Mouse (Mus musculus) intestine, embryonic 14.5 days (tissue): ENCODE results near the gene Chrm3. TPM values are rescaled to one million over a fixed set of nuclear protein-coding genes. Genes with fewer than 3 reads are reported as not detected.

Experiments used
- ATAC-seq: fragments of 200-750 bp; cut with Nextera tagmentation; replicated peaks from 2 replicates; pipeline ENCODE4 v1.8.0; 2017; ENCODE audit warnings: low read depth, moderate number of reproducible peaks, moderate TSS enrichment, moderate library complexity; ENCODE audit not compliant: low FRiP score, low TSS enrichment
- DNase-seq: peaks from one replicate; pipeline ENCODE4 v3.0.0-alpha.2; 2018; ENCODE audit warnings: low spot score
- H3K27ac ChIP-seq: fragments of 300-500 bp; sonication (generic); 2 replicates; pipeline ENCODE4 v1.5.1; 2014; ENCODE audit warnings: low read depth, mild to moderate bottlenecking, control low read depth
- H3K27me3 ChIP-seq: fragments of 300-500 bp; sonication (generic); replicated peaks from 2 replicates; pipeline ENCODE4 v1.6.1; 2014; ENCODE audit warnings: low read length, control low read depth; ENCODE audit not compliant: control insufficient read depth, insufficient read depth
- H3K36me3 ChIP-seq: fragments of 300-500 bp; sonication (generic); 2 replicates; pipeline ENCODE4 v1.6.1; 2014; ENCODE audit warnings: low read length, control low read depth; ENCODE audit not compliant: control insufficient read depth, insufficient read depth
- H3K4me1 ChIP-seq: fragments of 300-500 bp; sonication (generic); replicated peaks from 2 replicates; pipeline ENCODE4 v1.6.1; 2014; ENCODE audit warnings: low read length, control low read depth, mixed read lengths; ENCODE audit not compliant: control insufficient read depth, insufficient read depth
- H3K4me2 ChIP-seq: fragments of 300-500 bp; sonication (generic); 2 replicates; pipeline ENCODE4 v1.6.1; 2014; ENCODE audit warnings: low read length
- H3K4me3 ChIP-seq: fragments of 300-500 bp; sonication (generic); 2 replicates; pipeline ENCODE4 v1.5.1; 2014; ENCODE audit warnings: low read depth, low read length, control low read depth, mixed read lengths
- H3K9ac ChIP-seq: fragments of 300-500 bp; sonication (generic); 2 replicates; pipeline ENCODE4 v1.6.1; 2014; ENCODE audit warnings: mild to moderate bottlenecking, low read length
- H3K9me3 ChIP-seq: fragments of 300-500 bp; sonication (generic); 2 replicates; pipeline ENCODE4 v1.6.1; 2016; ENCODE audit warnings: low read length, control low read depth; ENCODE audit not compliant: control insufficient read depth
- WGBS: fragments of 180-500 bp; shearing (Covaris S2); extraction: QIAGEN DNeasy Blood & Tissue Kit; methylation state at CpG from one replicate; pipeline ENCODE4 v1.1.7; 2014; 5-methylcytosine and 5-hydroxymethylcytosine counted together
- polyA plus RNA-seq: library from polyadenylated mRNA; unstranded; fragments of >200 nt; fragmentation: Nextera tagmentation; extraction: Ambion mirVana; gene quantifications from 2 replicates; pipeline ENCODE4 v1.2.1, GENCODE M21; 2014

Gene Chrm3
- polyA plus RNA-seq, 1 experiment from 2014 or later, result 1.6 TPM

DNA sequence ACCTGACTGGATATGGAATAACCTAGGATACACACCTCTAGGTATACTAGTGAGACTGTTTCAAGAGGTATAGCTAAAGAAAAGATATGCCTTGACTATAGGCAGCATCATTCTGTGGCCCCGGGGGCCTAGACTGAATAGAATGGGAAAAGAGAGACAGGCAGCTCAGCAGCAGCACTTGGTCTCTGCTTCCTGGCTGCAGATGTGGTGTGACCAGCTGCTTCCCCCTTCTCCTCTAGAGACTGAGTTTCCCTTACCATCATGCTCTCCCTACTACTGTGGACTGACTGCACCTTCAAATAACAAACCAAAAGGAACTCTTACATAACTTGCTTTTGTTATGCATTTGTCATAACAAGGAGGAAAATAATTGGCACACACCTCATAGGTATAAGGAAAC is 430.0 kb downstream of the Chrm3 start:
- WGBS, result 83% methylated on average over 1 of the region's 1 CpGs
- no peaks in the 10 kb centered on the region for H3K27me3 ChIP-seq
- H3K9me3 ChIP-seq, result no peaks in the 10 kb centered on the region
- no peaks in the 10 kb centered on the region for H3K36me3 ChIP-seq
- ATAC-seq (no peak), DNase-seq (no peak)
- H3K4me2 ChIP-seq, result no peak overlapping the region
- H3K4me3 ChIP-seq, result no peak overlapping the region
- H3K27ac ChIP-seq, result no peak overlapping the region
- H3K9ac ChIP-seq, result no peak overlapping the region
- H3K4me1 ChIP-seq, result no peaks in the 10 kb centered on the region

DNA sequence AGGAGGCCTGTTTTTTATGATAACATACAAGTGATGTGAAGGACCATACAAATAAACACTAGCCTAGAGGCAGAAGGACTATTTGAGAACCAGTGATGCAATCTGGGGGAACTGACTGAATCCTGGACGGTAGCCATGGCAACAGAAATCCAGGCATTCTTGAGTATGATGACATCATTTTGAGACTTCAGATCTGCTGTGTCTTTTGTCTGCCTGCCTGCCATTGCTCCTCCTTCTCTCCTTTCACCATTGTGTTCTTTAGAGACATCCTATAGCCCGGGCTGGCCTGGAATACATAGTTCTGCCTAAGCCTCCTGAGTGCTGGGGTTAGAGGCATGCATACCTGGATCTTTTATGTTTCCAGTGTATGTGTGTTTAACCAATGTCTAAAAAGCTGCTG is 430.7 kb downstream of the Chrm3 start:
- no peak overlapping the region for H3K4me2 ChIP-seq
- no peaks in the 10 kb centered on the region for H3K36me3 ChIP-seq

DNA sequence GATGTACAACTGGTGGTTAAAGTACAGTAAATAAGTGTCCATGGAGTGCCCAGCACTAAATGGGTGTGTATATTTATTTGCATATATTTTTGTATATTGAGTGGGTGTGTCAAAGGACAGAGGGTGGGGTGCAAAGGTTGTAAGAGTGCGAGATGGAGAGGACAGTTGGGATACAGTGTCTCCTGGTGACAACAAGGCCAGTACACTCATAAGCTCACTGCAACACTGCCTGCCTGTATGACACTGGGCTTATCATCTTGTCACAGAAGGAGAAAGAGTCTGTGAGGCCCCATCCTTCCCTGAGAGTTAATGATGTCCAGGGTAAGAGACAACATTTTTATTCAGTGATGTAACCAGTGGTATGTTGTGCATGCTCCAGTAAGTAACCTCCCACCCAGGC is 439.5 kb downstream of the Chrm3 start:
- Histone ChIP-seq H3K4me1 (no peaks in the 10 kb centered on the region), H3K4me2 (no peak overlapping the region), H3K9me3 (no peaks in the 10 kb centered on the region), H3K4me3 (no peak overlapping the region), H3K27ac (no peak overlapping the region), H3K36me3 (no peaks in the 10 kb centered on the region), H3K9ac (no peak overlapping the region), H3K27me3 (no peaks in the 10 kb centered on the region)
- ATAC-seq (no peak), DNase-seq (no peak)
- WGBS, result 88% methylated on average over 1 of the region's 1 CpGs

More for the DNA sequence above, 430.7 kb downstream of the Chrm3 start:
- ATAC-seq (no peak), DNase-seq (no peak)
- no peak overlapping the region for H3K4me3 ChIP-seq
- H3K9me3 ChIP-seq, result no peaks in the 10 kb centered on the region
- no peaks in the 10 kb centered on the region for H3K4me1 ChIP-seq
- 57% methylated on average over 2 of the region's 2 CpGs for WGBS
- H3K27me3 ChIP-seq, result no peaks in the 10 kb centered on the region
- H3K27ac ChIP-seq, result no peak overlapping the region
- H3K9ac ChIP-seq, result no peak overlapping the region

DNA sequence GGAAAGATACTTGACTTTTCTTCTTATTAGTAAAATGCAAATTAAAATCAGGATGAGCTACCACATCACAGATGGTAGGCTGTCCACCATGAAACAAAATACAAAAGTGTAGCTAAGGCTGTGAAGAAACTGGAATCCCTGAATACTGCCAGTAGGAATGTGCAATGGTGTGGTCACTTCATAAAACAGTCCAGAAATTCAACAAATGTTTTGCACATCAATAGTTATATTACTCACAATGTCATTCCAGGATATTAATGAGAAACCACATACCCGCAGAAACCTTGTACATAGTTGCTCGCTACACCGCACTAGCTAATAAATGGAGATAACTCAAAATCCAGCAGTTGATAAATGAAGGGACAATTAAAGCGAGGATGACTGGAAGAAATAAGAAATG is 447.9 kb downstream of the Chrm3 start:
- H3K9ac ChIP-seq, result no peak overlapping the region
- no peak overlapping the region for H3K4me3 ChIP-seq
- no peak overlapping the region for H3K27ac ChIP-seq
- no peaks in the 10 kb centered on the region for H3K27me3 ChIP-seq
- no peaks in the 10 kb centered on the region for H3K4me1 ChIP-seq
- no peaks in the 10 kb centered on the region for H3K36me3 ChIP-seq
- ATAC-seq (no peak), DNase-seq (no peak)
- 90% methylated on average over 4 of the region's 4 CpGs for WGBS
- no peaks in the 10 kb centered on the region for H3K9me3 ChIP-seq
- H3K4me2 ChIP-seq, result no peak overlapping the region

DNA sequence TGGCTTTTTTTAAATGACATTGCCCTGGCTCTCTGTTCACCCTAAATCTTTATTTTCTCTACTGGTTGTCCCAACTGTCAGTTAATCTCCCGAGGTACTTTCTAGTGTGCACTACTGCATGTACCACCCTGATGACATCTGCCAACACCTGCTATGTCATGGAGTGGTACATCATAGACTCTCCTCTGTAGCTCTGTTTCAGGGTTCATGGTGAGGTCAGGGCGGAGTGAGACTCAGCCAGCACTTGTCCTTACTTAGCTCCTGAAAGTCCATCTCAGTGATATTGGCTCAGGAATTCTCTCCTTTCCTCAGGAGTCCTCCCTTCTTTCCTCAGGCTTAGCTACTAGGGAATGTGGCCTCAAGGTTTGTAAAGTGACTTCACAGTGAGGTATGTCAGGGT is 451.9 kb downstream of the Chrm3 start:
- no peak overlapping the region for H3K9ac ChIP-seq
- DNase-seq (no peak), ATAC-seq (no peak)
- H3K27ac ChIP-seq, result no peak overlapping the region
- H3K4me3 ChIP-seq, result no peak overlapping the region
- H3K4me2 ChIP-seq, result no peak overlapping the region
- WGBS, result 85% methylated on average over 2 of the region's 2 CpGs
- no peaks in the 10 kb centered on the region for H3K4me1 ChIP-seq
- H3K27me3 ChIP-seq, result no peaks in the 10 kb centered on the region
- H3K9me3 ChIP-seq, result no peaks in the 10 kb centered on the region
- no peaks in the 10 kb centered on the region for H3K36me3 ChIP-seq

DNA sequence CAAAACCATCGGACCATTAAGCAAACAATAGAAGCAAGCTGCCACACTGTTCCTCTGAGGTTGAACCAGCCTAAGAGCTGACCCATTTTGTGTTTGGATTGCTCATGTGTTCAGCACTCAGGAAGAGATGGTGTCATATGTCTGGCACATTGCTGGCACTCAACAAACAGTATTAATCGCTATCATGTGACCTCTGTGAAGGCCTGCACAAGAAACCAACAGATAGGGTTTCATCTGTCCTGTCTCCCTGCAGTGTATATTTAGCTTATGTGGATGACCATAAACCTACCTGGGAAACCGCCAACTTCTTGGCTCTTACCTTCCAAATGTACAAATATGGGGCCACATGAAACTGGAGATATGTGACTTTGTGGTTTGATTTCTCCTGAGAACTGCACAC is 453.4 kb downstream of the Chrm3 start:
- no peaks in the 10 kb centered on the region for H3K36me3 ChIP-seq
- H3K27me3 ChIP-seq, result no peaks in the 10 kb centered on the region
- H3K27ac ChIP-seq, result no peak overlapping the region
- no peak overlapping the region for H3K4me2 ChIP-seq
- no peaks in the 10 kb centered on the region for H3K9me3 ChIP-seq
- no peaks in the 10 kb centered on the region for H3K4me1 ChIP-seq
- H3K4me3 ChIP-seq, result no peak overlapping the region
- 73% methylated on average over 3 of the region's 3 CpGs for WGBS
- no peak overlapping the region for H3K9ac ChIP-seq
- ATAC-seq (no peak), DNase-seq (no peak)

DNA sequence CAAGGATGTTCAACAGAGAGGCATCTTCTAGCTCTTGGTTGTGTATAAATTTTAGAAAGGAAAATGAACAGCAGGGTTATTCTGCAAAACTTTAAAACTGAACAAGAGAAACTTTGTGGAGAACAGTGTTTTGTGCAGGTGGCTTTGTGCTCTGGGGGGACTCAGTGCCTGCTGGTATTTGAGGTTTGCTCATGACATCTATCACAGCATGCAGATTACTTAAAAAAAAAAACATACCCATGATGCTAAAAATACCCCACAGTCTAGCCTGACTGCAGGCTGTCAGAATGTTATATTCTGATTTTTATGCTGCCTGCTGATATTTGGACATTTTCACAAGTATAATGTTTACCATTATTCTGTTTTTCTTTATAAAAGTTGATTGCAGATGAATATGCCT is 456.2 kb downstream of the Chrm3 start:
- Histone ChIP-seq H3K4me1 (no peaks in the 10 kb centered on the region), H3K36me3 (no peaks in the 10 kb centered on the region), H3K27ac (no peak overlapping the region), H3K9me3 (no peaks in the 10 kb centered on the region), H3K27me3 (no peaks in the 10 kb centered on the region), H3K4me3 (no peak overlapping the region), H3K9ac (no peak overlapping the region), H3K4me2 (no peak overlapping the region)
- no peak for ATAC-seq
- no peak for DNase-seq

DNA sequence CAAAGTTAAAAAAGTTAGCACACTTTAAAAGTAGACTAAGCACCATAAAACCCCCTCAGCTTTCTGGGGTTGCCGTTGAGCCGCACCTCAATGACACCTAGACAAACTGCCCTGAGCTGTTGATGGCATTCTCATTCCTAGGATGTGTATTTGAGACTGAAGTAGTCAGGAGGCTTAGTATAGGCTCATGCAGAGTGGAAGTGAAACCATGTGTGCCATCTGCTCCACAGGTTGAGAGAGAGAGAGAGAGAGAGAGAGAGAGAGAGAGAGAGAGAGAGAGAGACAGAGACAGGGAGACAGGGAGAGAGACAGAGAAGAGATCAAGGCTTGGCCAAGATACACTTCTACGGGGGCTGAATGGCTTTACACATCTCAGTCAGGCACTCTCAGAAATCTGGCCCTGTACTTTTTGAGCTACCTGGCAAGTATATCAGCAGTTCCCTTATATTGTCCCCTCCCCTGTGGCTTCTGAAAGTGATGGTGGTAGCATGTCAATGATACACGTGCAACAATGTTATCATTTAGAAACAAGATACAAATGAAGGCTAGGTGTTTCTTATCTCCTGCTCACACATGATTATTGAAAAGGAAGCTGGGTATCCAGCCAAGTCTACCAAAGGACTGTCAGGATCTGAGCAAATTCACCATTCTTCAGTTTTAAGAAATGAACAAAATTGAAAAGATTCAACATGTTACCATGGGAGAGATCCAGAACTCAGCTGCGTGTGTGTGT is 459.8 kb downstream of the Chrm3 start:
- H3K27me3 ChIP-seq, result no peaks in the 10 kb centered on the region
- no peak overlapping the region for H3K27ac ChIP-seq
- 78% methylated on average over 5 of the region's 5 CpGs for WGBS
- H3K36me3 ChIP-seq, result no peaks in the 10 kb centered on the region
- H3K9me3 ChIP-seq, result no peaks in the 10 kb centered on the region
- ATAC-seq (no peak), DNase-seq (no peak)
- no peaks in the 10 kb centered on the region for H3K4me1 ChIP-seq
- H3K9ac ChIP-seq, result no peak overlapping the region
- no peak overlapping the region for H3K4me2 ChIP-seq
- no peak overlapping the region for H3K4me3 ChIP-seq

DNA sequence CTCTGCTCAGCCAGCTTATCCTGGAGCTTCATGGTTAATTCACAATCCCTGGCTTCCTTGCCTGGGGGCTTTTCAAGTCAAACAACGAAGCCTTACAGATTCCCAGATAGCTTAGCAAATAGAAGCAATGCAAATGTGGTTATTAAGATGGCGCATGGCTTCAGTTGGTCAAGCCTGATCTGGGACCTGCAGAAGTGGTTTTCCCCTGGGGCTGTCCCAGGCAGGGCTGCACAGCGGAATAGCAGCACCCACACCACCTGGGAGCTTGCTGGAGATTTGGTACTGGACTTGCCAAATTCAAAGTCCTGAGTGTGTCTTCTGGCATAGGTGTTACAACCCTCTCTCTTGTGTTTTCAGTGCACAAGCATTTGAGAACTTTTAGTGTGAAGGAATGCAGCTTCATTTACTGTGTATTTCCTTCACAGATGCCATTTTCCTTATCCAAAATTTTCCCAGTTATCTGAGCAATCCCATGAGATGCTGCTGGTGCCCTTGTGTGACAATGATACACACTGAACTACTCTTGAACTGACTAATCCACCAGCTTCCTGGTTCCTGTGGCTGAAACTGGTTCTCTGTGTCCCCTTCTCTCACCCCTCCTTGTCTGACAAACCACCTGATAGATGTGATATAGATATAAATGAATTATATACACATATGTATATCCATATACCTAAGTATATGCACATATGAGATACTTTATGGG is 461.8 kb downstream of the Chrm3 start:
- Histone ChIP-seq H3K4me1 (no peaks in the 10 kb centered on the region), H3K27me3 (no peaks in the 10 kb centered on the region), H3K27ac (no peak overlapping the region), H3K4me3 (no peak overlapping the region), H3K36me3 (no peaks in the 10 kb centered on the region), H3K9me3 (no peaks in the 10 kb centered on the region), H3K4me2 (no peak overlapping the region), H3K9ac (no peak overlapping the region)
- DNase-seq, result no peak
- WGBS, result 76% methylated on average over 3 of the region's 3 CpGs
- ATAC-seq, result no peak
